Mouse (Mus musculus) midbrain, embryonic 10.5 days (tissue): Measurements from ENCODE around the gene Slc35g3. TPM values are rescaled to one million over a fixed set of nuclear protein-coding genes. Genes with fewer than 3 reads are reported as not detected.

ENCODE experiments used
- DNase-seq: peaks from one replicate; pipeline ENCODE4 v3.0.0-alpha.2; 2017; ENCODE audit warnings: low spot score
- H3K27ac ChIP-seq: fragments of 300-500 bp; sonication (generic); replicated peaks from 2 replicates; pipeline ENCODE4 v1.5.1; 2016; ENCODE audit warnings: mild to moderate bottlenecking
- H3K27me3 ChIP-seq: fragments of 300-500 bp; sonication (generic); 2 replicates; pipeline ENCODE4 v1.6.1; 2016; ENCODE audit warnings: low read depth, mild to moderate bottlenecking; ENCODE audit not compliant: poor library complexity, severe bottlenecking
- H3K36me3 ChIP-seq: fragments of 300-500 bp; sonication (generic); 2 replicates; pipeline ENCODE4 v1.6.1; 2016; ENCODE audit warnings: mild to moderate bottlenecking, moderate library complexity
- H3K4me1 ChIP-seq: fragments of 300-500 bp; sonication (generic); 2 replicates; pipeline ENCODE4 v1.6.1; 2016
- H3K4me3 ChIP-seq: fragments of 300-500 bp; sonication (generic); 2 replicates; pipeline ENCODE4 v1.5.1; 2016; ENCODE audit warnings: mild to moderate bottlenecking, moderate library complexity
- H3K9me3 ChIP-seq: fragments of 300-500 bp; sonication (generic); replicated peaks from 2 replicates; pipeline ENCODE4 v1.6.1; 2016; ENCODE audit warnings: mild to moderate bottlenecking
- WGBS: fragments of 180-500 bp; shearing (Covaris S2); methylation state at CpG from one replicate; pipeline ENCODE4 v1.1.7; 2016; 5-methylcytosine and 5-hydroxymethylcytosine counted together
- polyA plus RNA-seq: library from polyadenylated mRNA; unstranded; fragments of >200 nt; fragmentation: Nextera tagmentation; extraction: Ambion mirVana; gene quantifications from 2 replicates; pipeline ENCODE4 v1.2.1, GENCODE M21; 2016

The Slc35g3 gene
- 0.09 TPM in 1 of 2 replicates, not detected in the other for polyA plus RNA-seq

GRCm38 (mm10) chr11:69761868-69762267, at the start of gene Slc35g3:
Slc35g3 (minus strand) TSS chr11:69761968.
- DNase-seq: no peak
- H3K27ac ChIP-seq: peak within 1 kb of the TSS; percentile 97
- H3K27me3 ChIP-seq: peaks cover under 1% of the 10 kb centered on the region; the same call in 1 of the 2 replicates
- H3K4me1 ChIP-seq: peaks cover 54% of the 10 kb centered on the region
- no peaks in the 10 kb centered on the region for H3K36me3 ChIP-seq
- H3K9me3 ChIP-seq: no peaks in the 10 kb centered on the region
- 86% methylated on average over 1 of the region's 1 CpGs for WGBS
- peak within 1 kb of the TSS; percentile 21; the same call in 1 of the 2 replicates for H3K4me3 ChIP-seq

GRCm38 (mm10) chr11:69810280-69810679, 48.5 kb upstream of the Slc35g3 start:
- Histone ChIP-seq H3K36me3 (no peaks in the 10 kb centered on the region), H3K27ac (no peak overlapping the region), H3K9me3 (peaks cover 5% of the 10 kb centered on the region; the same call in 1 of the 2 replicates), H3K27me3 (peaks cover 23% of the 10 kb centered on the region), H3K4me1 (peaks cover 3% of the 10 kb centered on the region; the same call in 1 of the 2 replicates), H3K4me3 (no peak overlapping the region)
- DNase-seq: no peak

- Histone ChIP-seq H3K4me1 (peaks cover 30% of the 10 kb centered on the region), H3K36me3 (no peaks in the 10 kb centered on the region), H3K4me3 (no peak overlapping the region), H3K9me3 (peaks cover 5% of the 10 kb centered on the region; the same call in 1 of the 2 replicates), H3K27me3 (peaks cover 49% of the 10 kb centered on the region), H3K27ac (no peak overlapping the region)
- no peak for DNase-seq
- 82% methylated on average over 2 of the region's 2 CpGs for WGBS
These were observed 45.9 kb upstream of the Slc35g3 start for GRCm38 (mm10) chr11:69807641-69808040.

GRCm38 (mm10) chr11:69806378-69806777, 44.6 kb upstream of the Slc35g3 start:
- WGBS: 86% methylated on average over 4 of the region's 4 CpGs
- no peak overlapping the region for H3K4me3 ChIP-seq
- no peaks in the 10 kb centered on the region for H3K36me3 ChIP-seq
- H3K9me3 ChIP-seq: peaks cover 5% of the 10 kb centered on the region; the same call in 1 of the 2 replicates
- no peak overlapping the region for H3K27ac ChIP-seq
- DNase-seq: no peak
- H3K4me1 ChIP-seq: peaks cover 42% of the 10 kb centered on the region
- peaks cover 62% of the 10 kb centered on the region for H3K27me3 ChIP-seq

GRCm38 (mm10) chr11:69804972-69805909, 43.5 kb upstream of the Slc35g3 start, which contains the start of gene Tmem102:
Tmem102 (minus strand) TSS chr11:69805624.
- Histone ChIP-seq H3K27ac (no peak within 1 kb of the TSS), H3K27me3 (peaks cover 73% of the 10 kb centered on the region), H3K9me3 (peaks cover 5% of the 10 kb centered on the region; the same call in 1 of the 2 replicates), H3K36me3 (no peaks in the 10 kb centered on the region), H3K4me3 (peak within 1 kb of the TSS; percentile 66), H3K4me1 (peaks cover 54% of the 10 kb centered on the region)
- peak; percentile 20 for DNase-seq
- WGBS: 6% methylated on average over 29 of the region's 29 CpGs

- Histone ChIP-seq H3K4me1 (peaks cover 60% of the 10 kb centered on the region), H3K4me3 (peak overlapping the region; percentile 66)
These were observed 42.8 kb upstream of the Slc35g3 start for GRCm38 (mm10) chr11:69804652-69804940.

GRCm38 (mm10) chr11:69803786-69804651, 42.3 kb upstream of the Slc35g3 start:
- peak overlapping the region; percentile 58 for H3K27ac ChIP-seq
- H3K9me3 ChIP-seq: peaks cover 5% of the 10 kb centered on the region; the same call in 1 of the 2 replicates
- peaks cover 66% of the 10 kb centered on the region for H3K4me1 ChIP-seq
- peak overlapping the region; percentile 66 for H3K4me3 ChIP-seq
- H3K36me3 ChIP-seq: no peaks in the 10 kb centered on the region
- 1% methylated on average over 60 of the region's 60 CpGs for WGBS
- DNase-seq: peak; percentile 78
- peaks cover 85% of the 10 kb centered on the region for H3K27me3 ChIP-seq

More at GRCm38 (mm10) chr11:69804652-69804940, 42.8 kb upstream of the Slc35g3 start:
- H3K9me3 ChIP-seq: peaks cover 5% of the 10 kb centered on the region; the same call in 1 of the 2 replicates
- H3K36me3 ChIP-seq: no peaks in the 10 kb centered on the region
- DNase-seq: no peak
- H3K27ac ChIP-seq: no peak overlapping the region
- peaks cover 80% of the 10 kb centered on the region for H3K27me3 ChIP-seq
- WGBS: 5% methylated on average over 12 of the region's 12 CpGs

GRCm38 (mm10) chr11:69803328-69803727, 41.6 kb upstream of the Slc35g3 start:
- H3K36me3 ChIP-seq: no peaks in the 10 kb centered on the region
- WGBS: under 1% methylated on average over 12 of the region's 12 CpGs
- peaks cover 5% of the 10 kb centered on the region; the same call in 1 of the 2 replicates for H3K9me3 ChIP-seq
- H3K27ac ChIP-seq: peak overlapping the region; percentile 58
- DNase-seq: no peak
- H3K27me3 ChIP-seq: peaks cover 92% of the 10 kb centered on the region
- peak overlapping the region; percentile 66 for H3K4me3 ChIP-seq
- H3K4me1 ChIP-seq: peaks cover 73% of the 10 kb centered on the region

- Histone ChIP-seq H3K9me3 (peaks cover 5% of the 10 kb centered on the region; the same call in 1 of the 2 replicates), H3K4me1 (peaks cover 77% of the 10 kb centered on the region), H3K36me3 (no peaks in the 10 kb centered on the region), H3K4me3 (peak overlapping the region; percentile 66), H3K27me3 (peaks cover 99% of the 10 kb centered on the region), H3K27ac (peak overlapping the region; percentile 68)
- DNase-seq: peak; percentile 83
- WGBS: under 1% methylated on average over 33 of the region's 33 CpGs
These were observed 40.9 kb upstream of the Slc35g3 start for GRCm38 (mm10) chr11:69802648-69803105.

GRCm38 (mm10) chr11:69801379-69801977, 39.7 kb upstream of the Slc35g3 start, which contains the start of gene Fgf11:
Fgf11 (minus strand) TSS chr11:69801857.
- DNase-seq: peak; percentile 25
- Histone ChIP-seq H3K4me3 (peak within 1 kb of the TSS; percentile 66), H3K27ac (peak within 1 kb of the TSS; percentile 95), H3K36me3 (no peaks in the 10 kb centered on the region), H3K4me1 (peaks cover 77% of the 10 kb centered on the region), H3K9me3 (peaks cover 3% of the 10 kb centered on the region; the same call in 1 of the 2 replicates), H3K27me3 (peaks cover 100% of the 10 kb centered on the region)
- 2% methylated on average over 33 of the region's 33 CpGs for WGBS

- peak overlapping the region; percentile 66 for H3K4me3 ChIP-seq
- WGBS: 1% methylated on average over 36 of the region's 36 CpGs
- H3K27me3 ChIP-seq: peaks cover 100% of the 10 kb centered on the region
- H3K9me3 ChIP-seq: no peaks in the 10 kb centered on the region
- no peaks in the 10 kb centered on the region for H3K36me3 ChIP-seq
- H3K27ac ChIP-seq: peak overlapping the region; percentile 95
- peak; percentile 89 for DNase-seq
- peaks cover 82% of the 10 kb centered on the region for H3K4me1 ChIP-seq
These were observed 38.8 kb upstream of the Slc35g3 start for GRCm38 (mm10) chr11:69800392-69801197.
